In the genomic region with DNA sequence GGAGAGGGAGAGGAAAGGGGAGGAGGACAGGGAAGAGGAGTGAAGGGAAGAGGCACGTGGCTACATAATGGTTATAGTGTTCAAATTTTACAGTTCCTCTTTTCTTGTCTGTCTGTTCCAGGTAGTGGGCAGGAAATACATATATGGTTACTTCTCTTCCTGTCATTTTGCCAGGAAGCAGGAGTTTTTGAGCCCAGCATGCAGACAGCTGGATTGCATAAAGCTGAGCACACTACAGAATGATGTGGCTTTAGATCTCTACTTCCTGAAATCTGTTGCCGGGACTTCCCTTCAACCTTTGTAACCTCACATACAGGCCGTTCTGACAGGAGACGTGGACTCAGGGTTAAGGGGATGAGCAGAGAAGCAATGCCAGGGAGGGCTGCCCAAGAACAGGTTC, we compare ENCODE assay signal across 11 mouse cellular contexts.
DNase-seq lines count a peak whose midpoint lies in the region; ATAC-seq and TF ChIP-seq lines count a peak whose summit lies in the region.
"Had no signal": no experiment of that assay in that cellular context is flagged by ENCODE, and none has a peak within 500 bp of the region (broad histone marks: within the 10 kb centered on the region; RNA-seq: fewer than 3 reads in every experiment).

No protein-coding gene starts in this region.

- no peak for TF ChIP-seq EP300 in stomach, postnatal 0 days (optimal IDR thresholded peaks at IDR 0.05)

- no peaks in the 10 kb centered on the region for H3K9me3 ChIP-seq in kidney, postnatal 0 days (replicated peaks; ENCODE audit: low read length)
- H3K9me3 ChIP-seq in stomach, embryonic 14.5 days (ENCODE audit: control insufficient read depth, low read depth, low read length) = no peaks in the 10 kb centered on the region
- no peaks in the 10 kb centered on the region for H3K9me3 ChIP-seq in stomach, postnatal 0 days (ENCODE audit: control insufficient read depth, low read length)
- no peaks in the 10 kb centered on the region for H3K9me3 ChIP-seq in intestine, embryonic 16.5 days (ENCODE audit: control insufficient read depth, low read length)

- no peak for ATAC-seq in kidney, postnatal 0 days (replicated peaks; ENCODE audit: low FRiP score, low read depth)
- ATAC-seq in stomach, embryonic 14.5 days (ENCODE audit: insufficient number of reproducible peaks, insufficient read depth, low FRiP score, low read depth) = peak; percentile 7; the same call in 1 of the 2 replicates
- no peak for ATAC-seq in stomach, postnatal 0 days (ENCODE audit: low FRiP score, low TSS enrichment)
- ATAC-seq in intestine, embryonic 16.5 days = peak; percentile 39; the same call in 1 of the 2 replicates

- no peaks in the 10 kb centered on the region for H3K4me1 ChIP-seq in kidney, postnatal 0 days (replicated peaks; ENCODE audit: insufficient read depth, low read length)
- H3K4me1 ChIP-seq in stomach, embryonic 14.5 days (ENCODE audit: control insufficient read depth, insufficient read depth, low read length) = peaks cover 2% of the 10 kb centered on the region; the same call in 1 of the 2 replicates
- no peaks in the 10 kb centered on the region for H3K4me1 ChIP-seq in stomach, postnatal 0 days (replicated peaks; ENCODE audit: control insufficient read depth, insufficient read depth)
- H3K4me1 ChIP-seq in intestine, embryonic 16.5 days (ENCODE audit: control insufficient read depth, insufficient read depth, low read length) = peaks cover 2% of the 10 kb centered on the region; the same call in 1 of the 2 replicates

- H3K27ac ChIP-seq in kidney, postnatal 0 days = no peak overlapping the region
- H3K27ac ChIP-seq in stomach, embryonic 14.5 days (ENCODE audit: low read length) = no peak overlapping the region
- H3K27ac ChIP-seq in stomach, postnatal 0 days (replicated peaks) = no peak overlapping the region
- H3K27ac ChIP-seq in intestine, embryonic 16.5 days (ENCODE audit: low read length) = no peak overlapping the region

- WGBS in kidney, postnatal 0 days = 16% methylated on average over 4 of the region's 4 CpGs
- 24% methylated on average over 4 of the region's 4 CpGs for WGBS in stomach, embryonic 14.5 days
- WGBS in stomach, postnatal 0 days = 27% methylated on average over 4 of the region's 4 CpGs
- 28% methylated on average over 4 of the region's 4 CpGs for WGBS in intestine, embryonic 16.5 days

- no peak overlapping the region for H3K4me2 ChIP-seq in kidney, postnatal 0 days (ENCODE audit: low read length)
- no peak overlapping the region for H3K4me2 ChIP-seq in stomach, embryonic 14.5 days (replicated peaks; ENCODE audit: low read depth, low read length)
- no peak overlapping the region for H3K4me2 ChIP-seq in stomach, postnatal 0 days (replicated peaks; ENCODE audit: low read depth)
- H3K4me2 ChIP-seq in intestine, embryonic 16.5 days (ENCODE audit: low read depth, low read length) = no peak overlapping the region

- peak; percentile 60 for DNase-seq in kidney, postnatal 0 days (ENCODE audit: low spot score)
- DNase-seq in kidney, adult 11 months = no peak
- DNase-seq in stomach, postnatal 0 days (ENCODE audit: low spot score) = no peak
- DNase-seq in splenic B cell, adult 2 months (ENCODE audit: low read depth, low spot score) = peak; percentile 73
- no peak for DNase-seq in urinary bladder, adult 18-20 months (ENCODE audit: low spot score in 2 of 2)
- DNase-seq in adipocyte (ENCODE audit: low spot score) = no peak
- DNase-seq: cerebellum, adult 11-12 months; embryo, embryonic 11 days; heart, postnatal 4 days had no signal

- H3K4me3 ChIP-seq in kidney, postnatal 0 days (replicated peaks; ENCODE audit: low read depth, low read length) = no peak overlapping the region
- H3K4me3 ChIP-seq in stomach, embryonic 14.5 days (ENCODE audit: low read depth, low read length) = no peak overlapping the region
- H3K4me3 ChIP-seq in stomach, postnatal 0 days (ENCODE audit: low read depth, low read length) = no peak overlapping the region
- H3K4me3 ChIP-seq in intestine, embryonic 16.5 days (ENCODE audit: low read length) = no peak overlapping the region

- H3K9ac ChIP-seq in kidney, postnatal 0 days (ENCODE audit: low read depth, low read length) = no peak overlapping the region
- H3K9ac ChIP-seq in stomach, embryonic 14.5 days (replicated peaks; ENCODE audit: low read depth, low read length) = no peak overlapping the region
- no peak overlapping the region for H3K9ac ChIP-seq in stomach, postnatal 0 days (ENCODE audit: low read length)
- no peak overlapping the region for H3K9ac ChIP-seq in intestine, embryonic 16.5 days (ENCODE audit: low read depth, low read length)

- no peaks in the 10 kb centered on the region for H3K27me3 ChIP-seq in kidney, postnatal 0 days (ENCODE audit: insufficient read depth, low read length)
- no peaks in the 10 kb centered on the region for H3K27me3 ChIP-seq in stomach, embryonic 14.5 days (ENCODE audit: control insufficient read depth, insufficient read depth, low read length)
- H3K27me3 ChIP-seq in stomach, postnatal 0 days (ENCODE audit: control insufficient read depth, insufficient read depth, low read length) = no peaks in the 10 kb centered on the region
- H3K27me3 ChIP-seq in intestine, embryonic 16.5 days (replicated peaks; ENCODE audit: control insufficient read depth, insufficient read depth, low read length) = no peaks in the 10 kb centered on the region
- H3K27me3 ChIP-seq in splenic B cell, adult 2 months (ENCODE audit: control insufficient read depth, insufficient read depth, low read length, poor library complexity, severe bottlenecking) = no peaks in the 10 kb centered on the region

- H3K36me3 ChIP-seq in kidney, postnatal 0 days (ENCODE audit: insufficient read depth, low read length) = no peaks in the 10 kb centered on the region
- no peaks in the 10 kb centered on the region for H3K36me3 ChIP-seq in stomach, embryonic 14.5 days (ENCODE audit: control insufficient read depth, insufficient read depth, low read length)
- H3K36me3 ChIP-seq in stomach, postnatal 0 days (ENCODE audit: control insufficient read depth, insufficient read depth, low read length) = no peaks in the 10 kb centered on the region
- no peaks in the 10 kb centered on the region for H3K36me3 ChIP-seq in intestine, embryonic 16.5 days (ENCODE audit: control insufficient read depth, insufficient read depth, low read length)
- no peaks in the 10 kb centered on the region for H3K36me3 ChIP-seq in splenic B cell, adult 2 months (ENCODE audit: control insufficient read depth, insufficient read depth, low read length, poor library complexity, severe bottlenecking)

- TF ChIP-seq CTCF in kidney, postnatal 0 days (IDR thresholded peaks at IDR 0.05; ENCODE audit: low read depth) = no peak
- TF ChIP-seq CTCF in stomach, postnatal 0 days (IDR thresholded peaks at IDR 0.05; ENCODE audit: low read depth) = no peak

Comparison
In these comparisons a context has a peak if more than half of its experiments do, and no peak if none do; other contexts are left out.
1. ATAC-seq: peak in stomach, embryonic 14.5 days (single experiment) and intestine, embryonic 16.5 days (single experiment); none in kidney, postnatal 0 days (single experiment) and stomach, postnatal 0 days (single experiment).
2. DNase-seq: peak in kidney, postnatal 0 days (single experiment) and splenic B cell, adult 2 months (single experiment); none in kidney, adult 11 months (single experiment), stomach, postnatal 0 days (single experiment), urinary bladder, adult 18-20 months (0 of 2) and adipocyte (single experiment).